Comparison of ENCODE assay signal across 8 mouse cellular contexts in genomic region chr6:140193084-140193939, GRCm38 (mm10).
DNase-seq lines count a peak whose midpoint lies in the region; ATAC-seq and TF ChIP-seq lines count a peak whose summit lies in the region.

No protein-coding gene starts in this region.

- no peak for TF ChIP-seq CTCF in lung, adult 2 months (IDR thresholded peaks at IDR 0.05; ENCODE audit: insufficient read depth, low read length)
- no peak for TF ChIP-seq CTCF in heart, postnatal 0 days (IDR thresholded peaks at IDR 0.05; ENCODE audit: low read depth)

- no peaks in the 10 kb centered on the region for H3K4me1 ChIP-seq in lung, adult 2 months (ENCODE audit: control insufficient read depth, insufficient read depth, low read length)
- peaks cover 10% of the 10 kb centered on the region for H3K4me1 ChIP-seq in embryonic facial prominence, embryonic 14.5 days (ENCODE audit: control insufficient read depth, insufficient read depth, low read length)
- H3K4me1 ChIP-seq in heart, postnatal 0 days (ENCODE audit: control insufficient read depth, insufficient read depth) = no peaks in the 10 kb centered on the region
- no peaks in the 10 kb centered on the region for H3K4me1 ChIP-seq in liver, embryonic 11.5 days (replicated peaks; ENCODE audit: control insufficient read depth, insufficient read depth, low read length)

- H3K4me3 ChIP-seq in lung, adult 2 months (replicated peaks; ENCODE audit: extremely low read depth, low read depth, low read length) = no peak overlapping the region
- no peak overlapping the region for H3K4me3 ChIP-seq in embryonic facial prominence, embryonic 14.5 days (ENCODE audit: low read depth, low read length)
- H3K4me3 ChIP-seq in heart, postnatal 0 days (ENCODE audit: low read depth, low read length) = no peak overlapping the region
- H3K4me3 ChIP-seq in liver, embryonic 11.5 days (ENCODE audit: low read depth, low read length) = no peak overlapping the region

- intact Hi-C loops in left cerebral cortex, postnatal 14 days (cut with DNase I) = no loop called here

- H3K4me2 ChIP-seq in embryonic facial prominence, embryonic 14.5 days (ENCODE audit: low read depth, low read length) = peak overlapping the region; percentile 11; the same call in 1 of the 2 replicates
- no peak overlapping the region for H3K4me2 ChIP-seq in heart, postnatal 0 days (ENCODE audit: low read depth, low read length)
- H3K4me2 ChIP-seq in liver, embryonic 11.5 days = no peak overlapping the region

- no peak overlapping the region for H3K27ac ChIP-seq in embryonic facial prominence, embryonic 14.5 days (replicated peaks; ENCODE audit: low read depth, low read length)
- no peak overlapping the region for H3K27ac ChIP-seq in heart, postnatal 0 days (ENCODE audit: low read depth)
- no peak overlapping the region for H3K27ac ChIP-seq in liver, embryonic 11.5 days (ENCODE audit: low read depth, low read length)

- H3K36me3 ChIP-seq in embryonic facial prominence, embryonic 14.5 days (ENCODE audit: control insufficient read depth, insufficient read depth, low read length) = no peaks in the 10 kb centered on the region
- H3K36me3 ChIP-seq in heart, postnatal 0 days (replicated peaks; ENCODE audit: control insufficient read depth, insufficient read depth, low read length) = no peaks in the 10 kb centered on the region
- no peaks in the 10 kb centered on the region for H3K36me3 ChIP-seq in liver, embryonic 11.5 days (ENCODE audit: control insufficient read depth, insufficient read depth, low read length)

- peak; percentile 61; the same call in 1 of the 2 replicates for ATAC-seq in embryonic facial prominence, embryonic 14.5 days (ENCODE audit: low read depth)
- ATAC-seq in heart, postnatal 0 days (ENCODE audit: insufficient read depth, low read depth) = peak; percentile 39; the same call in 1 of the 2 replicates
- no peak for ATAC-seq in liver, embryonic 11.5 days (replicated peaks; ENCODE audit: low FRiP score)

- TF ChIP-seq EP300 in heart, postnatal 0 days (IDR thresholded peaks at IDR 0.05; ENCODE audit: low read depth) = no peak

- TF ChIP-seq POLR2A in lung, adult 2 months (IDR thresholded peaks at IDR 0.05; ENCODE audit: borderline replicate concordance, extremely low read depth, low read depth, low read length) = no peak

- no peak overlapping the region for H3K9ac ChIP-seq in embryonic facial prominence, embryonic 14.5 days (ENCODE audit: low read depth, low read length)
- no peak overlapping the region for H3K9ac ChIP-seq in heart, postnatal 0 days (replicated peaks; ENCODE audit: low read depth, low read length)
- H3K9ac ChIP-seq in liver, embryonic 11.5 days (ENCODE audit: low read depth, low read length) = no peak overlapping the region

- no peaks in the 10 kb centered on the region for H3K27me3 ChIP-seq in embryonic facial prominence, embryonic 14.5 days (replicated peaks; ENCODE audit: control insufficient read depth, insufficient read depth, low read length)
- no peaks in the 10 kb centered on the region for H3K27me3 ChIP-seq in heart, postnatal 0 days (ENCODE audit: control insufficient read depth, insufficient read depth, low read length)
- H3K27me3 ChIP-seq in liver, embryonic 11.5 days (replicated peaks; ENCODE audit: control insufficient read depth, insufficient read depth, low read length) = no peaks in the 10 kb centered on the region

- peak; percentile 34 for DNase-seq in lung, postnatal 10 days
- DNase-seq in lung, adult 2 months = no peak
- DNase-seq in embryonic facial prominence, embryonic 14.5 days (ENCODE audit: low spot score) = peak; percentile 72
- DNase-seq in heart, postnatal 0 days (ENCODE audit: low spot score) = peak; percentile 8
- DNase-seq in left cerebral cortex, postnatal 14 days (ENCODE audit: low spot score in 2 of 2) = peak; percentile 17 to 63
- DNase-seq in right cerebral cortex, postnatal 14 days = peak; percentile 45
- no peak for DNase-seq in thymus, postnatal 10 days (ENCODE audit: low spot score in 2 of 2)
- DNase-seq in liver, embryonic 11.5 days (ENCODE audit: low spot score) = no peak

- H3K9me3 ChIP-seq in embryonic facial prominence, embryonic 14.5 days (ENCODE audit: control insufficient read depth, low read length) = no peaks in the 10 kb centered on the region
- no peaks in the 10 kb centered on the region for H3K9me3 ChIP-seq in heart, postnatal 0 days (replicated peaks; ENCODE audit: control insufficient read depth, low read length)
- no peaks in the 10 kb centered on the region for H3K9me3 ChIP-seq in liver, embryonic 11.5 days (ENCODE audit: control insufficient read depth, low read length)

- 38% methylated on average over 9 of the region's 9 CpGs for whole genome bisulfite sequencing in lung, adult 2 months
- WGBS in embryonic facial prominence, embryonic 14.5 days = 34% methylated on average over 9 of the region's 9 CpGs
- WGBS in heart, postnatal 0 days = 31% methylated on average over 9 of the region's 9 CpGs
- 39% methylated on average over 9 of the region's 9 CpGs for WGBS in liver, embryonic 11.5 days

Comparison
In these comparisons a context has a peak if more than half of its experiments do, and no peak if none do; other contexts are left out.
1. DNase-seq: peak in lung, postnatal 10 days (single experiment), embryonic facial prominence, embryonic 14.5 days (single experiment), heart, postnatal 0 days (single experiment), left cerebral cortex, postnatal 14 days (2 of 2) and right cerebral cortex, postnatal 14 days (single experiment); none in lung, adult 2 months (single experiment), thymus, postnatal 10 days (0 of 2) and liver, embryonic 11.5 days (single experiment).